Mouse (Mus musculus): ENCODE data around the gene Map2k1. TPM values are rescaled to one million over a fixed set of nuclear protein-coding genes. Genes with fewer than 3 reads are reported as not detected.

Map2k1 gene
- 47.8 TPM for polyA plus RNA-seq (2014; fragmentation: Illumina TruSeq; extraction: RNeasy Lipid Tissue Mini Kit (QIAGEN cat#74804); ENCODE audit: low read depth, low replicate concordance)

DNA sequence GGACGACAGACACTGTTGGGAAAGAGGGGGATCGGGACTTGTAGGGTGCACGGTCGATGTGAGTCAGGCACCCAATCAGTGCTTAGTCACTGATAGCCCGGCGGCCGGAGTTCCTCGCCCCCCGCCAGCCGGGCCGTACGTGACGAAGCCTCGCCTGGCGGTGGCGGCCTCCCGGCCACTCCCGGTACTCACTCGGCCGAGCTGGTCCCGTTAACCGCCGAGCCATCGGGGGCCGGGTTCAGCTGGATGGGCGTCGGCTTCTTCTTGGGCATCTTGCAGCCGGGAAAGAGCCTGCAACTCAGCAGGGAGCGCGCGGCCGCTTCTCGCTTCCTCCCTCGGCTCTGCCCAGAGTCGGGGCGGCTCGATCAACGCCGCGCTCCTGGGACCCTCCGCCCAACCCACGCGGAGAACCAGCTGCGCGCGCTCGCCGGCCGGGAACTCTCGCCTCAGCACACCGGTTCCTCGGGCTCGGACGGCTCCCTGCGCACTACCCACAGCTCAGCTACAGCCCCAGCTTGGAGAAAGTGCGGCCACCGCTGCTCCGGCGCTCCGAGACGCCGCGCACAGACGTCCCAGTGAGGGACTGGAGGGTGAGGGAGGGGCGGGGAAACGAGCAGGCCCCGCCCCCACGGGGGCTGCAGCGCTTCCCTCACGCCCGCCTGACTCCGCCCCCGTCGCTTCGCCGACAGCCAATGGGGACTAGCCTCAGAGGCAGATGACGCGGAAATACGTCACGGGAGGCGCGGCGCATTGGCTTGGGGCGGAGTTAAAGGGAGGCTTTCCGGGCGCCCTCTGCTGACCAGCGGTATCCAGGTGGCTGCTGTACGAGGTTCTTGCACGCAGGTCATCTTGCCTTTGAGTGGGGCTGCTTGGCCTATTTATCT, at the start of gene Map2k1:
Map2k1 (minus strand) TSS at position 611 of the 884 bp plus-strand sequence.

DNA sequence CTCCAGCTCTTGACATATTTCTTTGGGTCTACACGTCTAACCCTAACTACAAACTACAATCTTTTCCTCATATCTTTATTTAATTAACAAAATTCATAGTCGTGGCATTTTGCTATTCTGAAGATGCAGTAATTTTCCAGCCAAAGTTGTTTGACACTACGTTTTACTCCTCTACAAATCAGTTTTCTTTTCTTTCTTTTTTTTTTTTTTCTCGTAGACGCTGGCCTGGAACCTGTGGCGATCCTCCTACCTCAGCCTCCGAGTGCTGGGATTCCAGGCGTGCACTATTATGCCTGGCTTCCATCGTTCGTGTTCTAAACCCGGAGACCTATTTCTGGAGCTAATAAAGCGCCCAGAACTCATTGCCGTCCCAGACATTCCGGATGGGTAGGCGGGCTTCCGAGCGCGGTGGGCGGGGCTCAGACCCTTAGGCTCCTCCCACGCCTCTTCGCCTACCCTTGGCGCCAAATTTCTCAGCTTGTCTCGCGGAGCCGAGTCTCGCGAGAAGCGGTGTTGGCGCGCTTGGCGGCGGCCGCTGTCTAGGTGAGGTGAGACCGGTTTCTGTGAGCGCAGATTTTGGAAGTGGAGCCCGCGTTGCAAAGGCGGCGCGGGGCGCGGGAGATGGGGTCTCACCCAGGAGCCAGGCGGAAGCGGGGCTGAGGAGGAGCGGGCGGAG, 27.8 kb upstream of the Map2k1 start, which contains the start of gene Tipin:
Tipin (plus strand) TSS at position 477 of the 676 bp plus-strand sequence.

DNA sequence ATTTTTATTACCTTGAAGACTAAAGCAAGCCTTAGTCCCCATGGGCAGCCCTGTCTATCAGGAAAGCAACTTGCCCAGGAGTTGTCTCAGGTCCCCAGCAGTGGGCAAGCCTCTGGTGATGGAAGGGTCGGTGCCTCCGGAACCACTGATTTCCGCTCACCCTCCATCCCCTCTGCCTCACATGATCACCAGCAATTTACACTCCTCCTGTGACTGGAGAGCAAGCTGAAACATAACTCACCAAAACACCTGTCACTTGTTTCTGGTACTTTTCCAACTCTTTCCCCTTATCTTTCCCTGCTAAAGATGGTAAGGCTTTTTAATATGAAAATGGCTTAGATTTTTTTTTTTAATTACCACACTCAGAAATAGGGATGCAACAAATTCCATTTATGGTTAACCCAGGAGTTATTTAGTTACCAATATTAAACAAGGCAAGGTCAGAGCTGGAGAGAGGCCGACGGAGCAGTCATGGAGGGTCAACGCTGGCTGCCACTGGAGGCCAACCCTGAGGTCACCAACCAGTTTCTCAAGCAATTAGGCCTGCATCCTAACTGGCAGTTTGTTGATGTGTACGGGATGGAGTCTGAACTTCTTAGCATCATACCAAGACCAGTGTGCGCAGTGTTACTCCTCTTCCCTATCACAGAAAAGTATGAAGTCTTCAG, 18.5 kb downstream of the Map2k1 start, which contains the start of gene Uchl4:
Uchl4 (plus strand) TSS at position 434 of the 668 bp plus-strand sequence.

DNA sequence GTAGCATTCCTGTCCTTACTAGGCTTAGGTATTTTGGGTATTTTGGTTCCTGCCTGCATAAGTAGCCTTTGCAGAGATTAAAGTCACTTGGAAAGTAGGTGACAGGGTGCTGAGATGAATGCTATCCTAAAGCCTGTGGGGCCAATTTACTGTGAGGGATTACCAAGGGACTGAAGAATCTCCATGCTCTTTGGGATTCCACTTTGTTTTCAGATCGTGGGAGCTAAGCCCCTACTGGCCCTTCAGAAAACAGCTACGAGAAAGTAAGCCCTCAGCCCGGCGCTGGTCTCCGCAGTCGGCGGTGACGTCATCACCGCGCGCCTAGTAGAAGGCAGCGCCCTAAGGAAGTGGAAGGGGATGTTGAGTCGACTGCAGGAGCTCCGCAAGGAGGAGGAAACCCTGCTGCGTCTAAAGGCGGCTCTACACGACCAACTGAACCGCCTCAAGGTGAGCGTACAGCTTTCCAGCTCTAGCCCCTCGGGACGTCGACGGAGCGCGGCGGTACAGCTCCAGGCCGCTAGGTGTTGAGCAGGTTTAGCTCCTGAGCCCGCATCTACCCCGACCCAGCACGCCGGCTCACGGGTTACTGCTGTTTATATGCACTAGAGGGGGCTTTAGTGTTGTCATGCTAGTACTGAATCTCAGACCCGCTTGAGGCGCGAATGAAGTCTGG, 74.3 kb downstream of the Map2k1 start, which contains the start of gene Snapc5:
Snapc5 (plus strand) TSS at position 301 of the 673 bp plus-strand sequence.

GRCm38 (mm10) chr9:64172816-64173665, 80.4 kb downstream of the Map2k1 start, which contains the start of the genes Zwilch and Rpl4:
Zwilch (minus strand) TSS chr9:64173104.
Rpl4 (plus strand) TSS chr9:64173375.

Other genes starting within 250 kb of the Map2k1 start
- 2.3 TPM for gene Smad6, start 231.6 kb downstream of the Map2k1 start, polyA plus RNA-seq (2014; fragmentation: Illumina TruSeq; extraction: RNeasy Lipid Tissue Mini Kit (QIAGEN cat#74804); ENCODE audit: low read depth, low replicate concordance)
- 2.1 TPM for gene Lctl, start 136.5 kb downstream of the Map2k1 start, polyA plus RNA-seq (2014; fragmentation: Illumina TruSeq; extraction: RNeasy Lipid Tissue Mini Kit (QIAGEN cat#74804); ENCODE audit: low read depth, low replicate concordance)
- gene Zwilch, start 80.5 kb downstream of the Map2k1 start, polyA plus RNA-seq (2014; fragmentation: Illumina TruSeq; extraction: RNeasy Lipid Tissue Mini Kit (QIAGEN cat#74804); ENCODE audit: low read depth, low replicate concordance) = 2.7 TPM
- gene Rpl4, start 80.3 kb downstream of the Map2k1 start, polyA plus RNA-seq (2014; fragmentation: Illumina TruSeq; extraction: RNeasy Lipid Tissue Mini Kit (QIAGEN cat#74804); ENCODE audit: low read depth, low replicate concordance) = 340 TPM
- 96.3 TPM for gene Snapc5, start 74.4 kb downstream of the Map2k1 start, polyA plus RNA-seq (2014; fragmentation: Illumina TruSeq; extraction: RNeasy Lipid Tissue Mini Kit (QIAGEN cat#74804); ENCODE audit: low read depth, low replicate concordance)
- gene Uchl4, start 18.4 kb downstream of the Map2k1 start, polyA plus RNA-seq (2014; fragmentation: Illumina TruSeq; extraction: RNeasy Lipid Tissue Mini Kit (QIAGEN cat#74804); ENCODE audit: low read depth, low replicate concordance) = not detected
- 41.5 TPM for gene Tipin, start 27.9 kb upstream of the Map2k1 start, polyA plus RNA-seq (2014; fragmentation: Illumina TruSeq; extraction: RNeasy Lipid Tissue Mini Kit (QIAGEN cat#74804); ENCODE audit: low read depth, low replicate concordance)
- gene Dis3l, start 87.7 kb upstream of the Map2k1 start, polyA plus RNA-seq (2014; fragmentation: Illumina TruSeq; extraction: RNeasy Lipid Tissue Mini Kit (QIAGEN cat#74804); ENCODE audit: low read depth, low replicate concordance) = 17.1 TPM
- 0.20 TPM for gene Megf11, start 132.0 kb upstream of the Map2k1 start, polyA plus RNA-seq (2014; fragmentation: Illumina TruSeq; extraction: RNeasy Lipid Tissue Mini Kit (QIAGEN cat#74804); ENCODE audit: low read depth, low replicate concordance)